Mouse (Mus musculus) limb, embryonic 14.5 days (tissue): ENCODE results near the gene Tymp. TPM values are rescaled to one million over a fixed set of nuclear protein-coding genes. Genes with fewer than 3 reads are reported as not detected.

ENCODE experiments used
- ATAC-seq: fragments of 200-750 bp; cut with Nextera tagmentation; 2 replicates; pipeline ENCODE4 v1.8.0; 2017; ENCODE audit warnings: low read depth, moderate number of reproducible peaks, moderate TSS enrichment; ENCODE audit not compliant: low FRiP score
- DNase-seq: peaks from one replicate; pipeline ENCODE4 v3.0.0-alpha.2; 2015; ENCODE audit warnings: low spot score
- H3K27ac ChIP-seq: fragments of 300-500 bp; sonication (generic); replicated peaks from 2 replicates; pipeline ENCODE4 v1.5.1; 2014; ENCODE audit warnings: low read depth, mild to moderate bottlenecking, low read length, moderate library complexity, mixed read lengths
- H3K27me3 ChIP-seq: fragments of 300-500 bp; sonication (generic); 2 replicates; pipeline ENCODE4 v1.6.1; 2014; ENCODE audit warnings: low read length, mixed read lengths; ENCODE audit not compliant: control insufficient read depth, insufficient read depth
- H3K36me3 ChIP-seq: fragments of 300-500 bp; sonication (generic); 2 replicates; pipeline ENCODE4 v1.6.1; 2014; ENCODE audit warnings: mild to moderate bottlenecking, low read length, moderate library complexity, mixed read lengths; ENCODE audit not compliant: control insufficient read depth, insufficient read depth
- H3K4me1 ChIP-seq: fragments of 300-500 bp; sonication (generic); 2 replicates; pipeline ENCODE4 v1.6.1; 2014; ENCODE audit warnings: antibody characterized with exemption, low read length, mixed read lengths; ENCODE audit not compliant: control insufficient read depth, insufficient read depth
- H3K4me2 ChIP-seq: fragments of 300-500 bp; sonication (generic); replicated peaks from 2 replicates; pipeline ENCODE4 v1.6.1; 2014; ENCODE audit warnings: low read depth, mild to moderate bottlenecking, low read length, moderate library complexity; ENCODE audit not compliant: severe bottlenecking
- H3K4me3 ChIP-seq: fragments of 300-500 bp; sonication (generic); replicated peaks from 2 replicates; pipeline ENCODE4 v1.5.1; 2014; ENCODE audit warnings: low read length
- H3K9ac ChIP-seq: fragments of 300-500 bp; sonication (generic); 2 replicates; pipeline ENCODE4 v1.6.1; 2014; ENCODE audit warnings: mild to moderate bottlenecking, low read depth, low read length, moderate library complexity; ENCODE audit not compliant: severe bottlenecking
- H3K9me3 ChIP-seq: fragments of 300-500 bp; sonication (generic); 2 replicates; pipeline ENCODE4 v1.6.1; 2016; ENCODE audit warnings: low read length; ENCODE audit not compliant: control insufficient read depth
- POLR2A ChIP-seq: fragments of 200-500 bp; IDR thresholded peaks from 2 replicates; pipeline ENCODE4 v1.8.0; 2012; ENCODE audit warnings: inconsistent platforms, mild to moderate bottlenecking, moderate library complexity, borderline replicate concordance; ENCODE audit not compliant: insufficient read depth, insufficient read length; ENCODE audit errors: extremely low read depth
- WGBS: fragments of 180-500 bp; shearing (Covaris S2); extraction: QIAGEN DNeasy Blood & Tissue Kit; methylation state at CpG from one replicate; pipeline ENCODE4 v1.1.7; 2014; 5-methylcytosine and 5-hydroxymethylcytosine counted together
- polyA plus RNA-seq, 2 experiments: library from polyadenylated mRNA; depleted of rRNA in 1 of 2; stranded (reverse) in 1 of 2; unstranded in 1 of 2; fragments of >200 nt; fragmentation: Nextera tagmentation in 1 of 2; extraction: Ambion mirVana in 1 of 2; gene quantifications; 2 replicates each; pipeline versions ENCODE4 v1.2.1 to v1.2.3; 2012 to 2014

Gene Tymp
- polyA plus RNA-seq, 2 experiments: 1.3 to 2.0 TPM

DNA sequence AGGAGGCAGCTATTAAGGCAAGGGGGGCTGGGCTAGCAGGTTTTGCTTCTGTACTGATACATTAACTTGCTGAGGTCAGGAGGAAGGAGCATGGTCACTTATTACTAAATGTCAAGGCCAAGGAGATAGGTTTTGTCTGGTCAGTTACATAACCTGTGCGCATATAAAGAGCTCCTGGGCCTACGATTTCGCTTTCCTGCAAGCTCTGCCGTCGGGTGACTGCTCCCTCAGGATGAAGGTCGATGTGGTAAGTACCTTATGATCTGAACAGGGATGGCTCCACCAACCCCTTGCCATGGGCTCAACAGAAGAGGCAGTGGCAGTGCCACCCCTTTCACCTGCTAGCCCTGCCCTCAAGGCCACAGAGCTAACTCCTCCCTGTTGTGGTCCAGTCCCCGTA lies 42.6 kb downstream of the Tymp start, which contains the start of gene Miox:
TSS of gene Miox (plus strand) at position 128 of the 400 bp plus-strand sequence.
- no peaks in the 10 kb centered on the region for H3K36me3 ChIP-seq
- DNase-seq (no peak), ATAC-seq (no peak)
- no peaks in the 10 kb centered on the region for H3K27me3 ChIP-seq
- H3K27ac ChIP-seq: no peak within 1 kb of the TSS
- WGBS: 89% methylated on average over 7 of the region's 7 CpGs
- no peaks in the 10 kb centered on the region for H3K4me1 ChIP-seq
- no peak for TF ChIP-seq POLR2A
- no peak within 1 kb of the TSS for H3K4me2 ChIP-seq
- H3K9me3 ChIP-seq: no peaks in the 10 kb centered on the region
- no peak within 1 kb of the TSS for H3K9ac ChIP-seq
- H3K4me3 ChIP-seq: no peak within 1 kb of the TSS

DNA sequence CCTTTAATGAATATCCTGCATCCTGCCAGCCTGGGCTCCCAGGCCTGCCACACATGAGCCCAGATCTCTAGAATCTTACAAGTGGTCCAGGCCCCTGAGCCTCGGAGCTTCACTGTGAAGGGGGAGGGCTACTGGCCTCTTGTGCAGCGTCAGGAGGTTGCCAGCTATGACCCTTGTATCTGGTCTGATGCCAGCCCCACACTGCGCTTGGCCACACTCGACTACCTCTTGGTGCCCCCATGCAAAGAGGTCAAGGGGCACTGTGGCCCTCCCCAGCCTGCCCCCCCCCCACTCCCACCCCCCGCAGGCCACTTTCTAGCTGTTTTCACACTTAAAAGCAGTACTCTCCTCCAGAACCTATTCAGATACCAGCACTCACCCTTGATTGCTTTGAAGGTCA lies 50.4 kb downstream of the Tymp start:
- Histone ChIP-seq H3K4me3 (no peak overlapping the region), H3K4me2 (no peak overlapping the region), H3K36me3 (no peaks in the 10 kb centered on the region), H3K9me3 (no peaks in the 10 kb centered on the region), H3K4me1 (peaks cover 7% of the 10 kb centered on the region; the same call in 1 of the 2 replicates), H3K9ac (no peak overlapping the region), H3K27me3 (no peaks in the 10 kb centered on the region), H3K27ac (no peak overlapping the region)
- no peak for ATAC-seq
- 50% methylated on average over 5 of the region's 5 CpGs for WGBS
- TF ChIP-seq POLR2A: no peak
- DNase-seq: no peak

DNA sequence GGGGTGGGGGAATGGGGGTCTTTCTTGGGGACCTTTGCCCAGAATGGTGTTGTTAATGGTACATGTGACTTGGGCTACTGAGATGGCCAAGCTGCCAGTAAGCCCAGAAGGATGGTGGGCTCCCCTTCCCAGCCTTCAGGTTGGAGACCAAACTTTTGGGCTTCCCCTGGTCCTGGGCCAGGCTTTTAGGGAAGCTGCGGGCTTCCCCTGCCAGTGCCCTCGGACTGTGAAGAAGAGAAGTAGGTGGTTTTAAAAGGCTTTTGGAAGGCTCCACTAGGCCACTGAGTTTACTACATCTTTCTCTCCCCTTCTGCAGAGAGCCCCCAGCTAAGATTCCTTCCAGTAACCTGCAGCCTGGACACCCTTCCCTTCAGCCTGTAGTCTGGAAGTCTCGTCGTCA lies 53.2 kb downstream of the Tymp start:
- H3K9ac ChIP-seq: no peak overlapping the region
- DNase-seq: no peak
- no peak overlapping the region for H3K27ac ChIP-seq
- H3K4me1 ChIP-seq: peaks cover 7% of the 10 kb centered on the region; the same call in 1 of the 2 replicates
- H3K4me3 ChIP-seq: no peak overlapping the region
- WGBS: 86% methylated on average over 4 of the region's 4 CpGs
- no peak overlapping the region for H3K4me2 ChIP-seq
- H3K27me3 ChIP-seq: no peaks in the 10 kb centered on the region
- no peaks in the 10 kb centered on the region for H3K9me3 ChIP-seq
- ATAC-seq: no peak
- TF ChIP-seq POLR2A: no peak
- no peaks in the 10 kb centered on the region for H3K36me3 ChIP-seq

DNA sequence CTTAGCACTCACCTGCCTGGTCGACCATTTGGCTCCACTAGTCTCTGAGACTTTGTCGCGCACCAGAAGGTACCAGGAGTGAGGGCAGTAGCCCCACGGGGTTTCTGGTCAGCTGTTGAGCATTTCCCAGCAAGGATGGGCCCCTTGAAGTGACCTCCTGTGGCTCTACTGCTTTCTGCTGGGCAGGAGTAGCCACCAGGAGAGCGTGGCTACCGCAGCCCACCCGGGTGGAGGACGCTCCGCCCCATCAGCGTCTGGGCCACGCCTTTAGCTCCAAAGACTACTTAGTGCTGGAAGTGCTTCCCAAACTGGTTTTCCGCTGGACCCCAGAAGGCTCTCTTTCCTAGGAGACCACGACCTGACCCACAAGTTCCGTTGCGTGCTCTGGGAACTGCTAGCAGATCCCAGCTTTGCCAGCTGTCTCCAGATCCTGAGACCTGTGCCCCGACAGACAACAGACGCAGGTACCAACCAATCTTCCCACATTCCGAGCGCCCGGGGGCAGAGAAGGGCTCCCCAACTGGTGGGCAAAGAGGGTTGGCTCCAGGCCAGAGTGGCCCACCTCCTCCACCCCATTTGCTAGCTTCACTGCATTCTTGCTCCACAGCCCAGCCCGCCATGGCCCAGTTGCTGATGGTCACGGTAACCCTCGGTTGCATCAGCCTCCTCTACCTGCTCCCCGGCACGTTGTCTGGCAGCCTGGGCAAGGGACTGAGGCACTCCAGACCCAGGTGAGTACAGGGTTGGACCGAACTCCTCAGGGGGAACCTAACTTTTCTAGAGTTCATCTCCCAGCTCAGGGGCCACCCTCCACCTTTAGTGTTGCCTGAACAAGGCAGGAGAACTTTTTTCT lies 53.9 kb downstream of the Tymp start, which contains the start of gene Adm2:
TSS of gene Adm2 (plus strand) at position 51 of the 853 bp plus-strand sequence.
- no peak for ATAC-seq
- 4% methylated on average over 26 of the region's 26 CpGs for WGBS
- peak within 1 kb of the TSS; percentile 29; the same call in 1 of the 2 replicates for H3K9ac ChIP-seq

More for the DNA sequence above, 53.9 kb downstream of the Tymp start, which contains the start of gene Adm2:
- no peak for TF ChIP-seq POLR2A
- no peaks in the 10 kb centered on the region for H3K36me3 ChIP-seq
- no peaks in the 10 kb centered on the region for H3K9me3 ChIP-seq
- H3K4me1 ChIP-seq: peaks cover 7% of the 10 kb centered on the region; the same call in 1 of the 2 replicates
- peak within 1 kb of the TSS; percentile 21 for H3K4me3 ChIP-seq
- peak within 1 kb of the TSS; percentile 41 for H3K4me2 ChIP-seq
- no peak within 1 kb of the TSS for H3K27ac ChIP-seq
- no peak for DNase-seq
- H3K27me3 ChIP-seq: no peaks in the 10 kb centered on the region

Other genes starting within 250 kb of the Tymp start
- 38.1 and 49.4 TPM in 2 replicates for gene Hdac10, start 248.3 kb downstream of the Tymp start, polyA plus RNA-seq (2012; rRNA removed)
- 18.7 and 21.8 TPM in 2 replicates for gene Hdac10, start 248.3 kb downstream of the Tymp start, polyA plus RNA-seq (2014; fragmentation: Nextera tagmentation; extraction: Ambion mirVana)
- 13.7 and 14.9 TPM in 2 replicates for gene Mapk12, start 236.3 kb downstream of the Tymp start, polyA plus RNA-seq (2012; rRNA removed)
- 5.0 and 8.3 TPM in 2 replicates for gene Mapk12, start 236.3 kb downstream of the Tymp start, polyA plus RNA-seq (2014; fragmentation: Nextera tagmentation; extraction: Ambion mirVana)
- gene Mapk11, start 227.4 kb downstream of the Tymp start, polyA plus RNA-seq (2012; rRNA removed): 13.4 and 15.9 TPM in 2 replicates
- 7.0 and 7.3 TPM in 2 replicates for gene Mapk11, start 227.4 kb downstream of the Tymp start, polyA plus RNA-seq (2014; fragmentation: Nextera tagmentation; extraction: Ambion mirVana)
- 212 and 268 TPM in 2 replicates for gene Plxnb2, start 196.3 kb downstream of the Tymp start, polyA plus RNA-seq (2012; rRNA removed)
- gene Plxnb2, start 196.3 kb downstream of the Tymp start, polyA plus RNA-seq (2014; fragmentation: Nextera tagmentation; extraction: Ambion mirVana): 170 and 183 TPM in 2 replicates
- gene Dennd6b, start 180.5 kb downstream of the Tymp start, polyA plus RNA-seq (2012; rRNA removed): 39.2 and 53.6 TPM in 2 replicates
- gene Dennd6b, start 180.5 kb downstream of the Tymp start, polyA plus RNA-seq (2014; fragmentation: Nextera tagmentation; extraction: Ambion mirVana): 12.7 and 14.0 TPM in 2 replicates
- gene Ppp6r2, start 165.5 kb downstream of the Tymp start, polyA plus RNA-seq (2012; rRNA removed): 59.0 and 71.5 TPM in 2 replicates
- 28.3 and 31.7 TPM in 2 replicates for gene Ppp6r2, start 165.5 kb downstream of the Tymp start, polyA plus RNA-seq (2014; fragmentation: Nextera tagmentation; extraction: Ambion mirVana)
- 154 and 170 TPM in 2 replicates for gene Sbf1, start 61.7 kb downstream of the Tymp start, polyA plus RNA-seq (2012; rRNA removed)
- gene Sbf1, start 61.7 kb downstream of the Tymp start, polyA plus RNA-seq (2014; fragmentation: Nextera tagmentation; extraction: Ambion mirVana): 65.1 and 72.3 TPM in 2 replicates
- 0.74 and 1.0 TPM in 2 replicates for gene Adm2, start 54.3 kb downstream of the Tymp start, polyA plus RNA-seq (2012; rRNA removed)
- gene Adm2, start 54.3 kb downstream of the Tymp start, polyA plus RNA-seq (2014; fragmentation: Nextera tagmentation; extraction: Ambion mirVana): 0.52 TPM in 1 of 2 replicates, not detected in the other
- not detected in 2 replicates for gene Miox, start 42.6 kb downstream of the Tymp start, polyA plus RNA-seq (2012; rRNA removed)
- not detected in 2 replicates for gene Miox, start 42.6 kb downstream of the Tymp start, polyA plus RNA-seq (2014; fragmentation: Nextera tagmentation; extraction: Ambion mirVana)
- gene Lmf2, start 21.4 kb downstream of the Tymp start, polyA plus RNA-seq (2012; rRNA removed): 55.7 and 74.0 TPM in 2 replicates
- 49.1 and 53.6 TPM in 2 replicates for gene Lmf2, start 21.4 kb downstream of the Tymp start, polyA plus RNA-seq (2014; fragmentation: Nextera tagmentation; extraction: Ambion mirVana)
- gene Ncaph2, start 21.3 kb downstream of the Tymp start, polyA plus RNA-seq (2012; rRNA removed): 153 and 209 TPM in 2 replicates
- 145 and 160 TPM in 2 replicates for gene Ncaph2, start 21.3 kb downstream of the Tymp start, polyA plus RNA-seq (2014; fragmentation: Nextera tagmentation; extraction: Ambion mirVana)
- 19.8 and 27.2 TPM in 2 replicates for gene Sco2, start 3.2 kb downstream of the Tymp start, polyA plus RNA-seq (2012; rRNA removed)
- gene Sco2, start 3.2 kb downstream of the Tymp start, polyA plus RNA-seq (2014; fragmentation: Nextera tagmentation; extraction: Ambion mirVana): 7.5 and 10.3 TPM in 2 replicates
- 0.24 and 0.62 TPM in 2 replicates for gene Odf3b, start 2.2 kb upstream of the Tymp start, polyA plus RNA-seq (2012; rRNA removed)
- 0.67 and 0.72 TPM in 2 replicates for gene Odf3b, start 2.2 kb upstream of the Tymp start, polyA plus RNA-seq (2014; fragmentation: Nextera tagmentation; extraction: Ambion mirVana)
- 0.03 TPM in 1 of 2 replicates, not detected in the other for gene Klhdc7b, start 7.9 kb upstream of the Tymp start, polyA plus RNA-seq (2012; rRNA removed)
- gene Klhdc7b, start 7.9 kb upstream of the Tymp start, polyA plus RNA-seq (2014; fragmentation: Nextera tagmentation; extraction: Ambion mirVana): not detected in 2 replicates
- not detected in 2 replicates for gene Syce3, start 33.5 kb upstream of the Tymp start, polyA plus RNA-seq (2012; rRNA removed)
- not detected in 2 replicates for gene Syce3, start 33.5 kb upstream of the Tymp start, polyA plus RNA-seq (2014; fragmentation: Nextera tagmentation; extraction: Ambion mirVana)
- gene Cpt1b, start 48.8 kb upstream of the Tymp start, polyA plus RNA-seq (2012; rRNA removed): 3.7 and 4.4 TPM in 2 replicates
- gene Cpt1b, start 48.8 kb upstream of the Tymp start, polyA plus RNA-seq (2014; fragmentation: Nextera tagmentation; extraction: Ambion mirVana): 0.57 and 0.63 TPM in 2 replicates
- 0.96 and 1.8 TPM in 2 replicates for gene C730034F03Rik, start 52.5 kb upstream of the Tymp start, polyA plus RNA-seq (2012; rRNA removed)
- gene C730034F03Rik, start 52.5 kb upstream of the Tymp start, polyA plus RNA-seq (2014; fragmentation: Nextera tagmentation; extraction: Ambion mirVana): 1.4 and 2.4 TPM in 2 replicates
- 0.40 and 0.47 TPM in 2 replicates for gene Gm44502, start 52.7 kb upstream of the Tymp start, polyA plus RNA-seq (2012; rRNA removed)
- not detected in 2 replicates for gene Gm44502, start 52.7 kb upstream of the Tymp start, polyA plus RNA-seq (2014; fragmentation: Nextera tagmentation; extraction: Ambion mirVana)
- gene Chkb, start 52.9 kb upstream of the Tymp start, polyA plus RNA-seq (2012; rRNA removed): 72.6 and 79.0 TPM in 2 replicates
- 45.6 and 46.9 TPM in 2 replicates for gene Chkb, start 52.9 kb upstream of the Tymp start, polyA plus RNA-seq (2014; fragmentation: Nextera tagmentation; extraction: Ambion mirVana)
- gene Mapk8ip2, start 76.9 kb upstream of the Tymp start, polyA plus RNA-seq (2012; rRNA removed): 2.5 and 2.6 TPM in 2 replicates
- 0.99 and 1.5 TPM in 2 replicates for gene Mapk8ip2, start 76.9 kb upstream of the Tymp start, polyA plus RNA-seq (2014; fragmentation: Nextera tagmentation; extraction: Ambion mirVana)
- gene Arsa, start 100.4 kb upstream of the Tymp start, polyA plus RNA-seq (2012; rRNA removed): 30.7 and 38.5 TPM in 2 replicates
- gene Arsa, start 100.4 kb upstream of the Tymp start, polyA plus RNA-seq (2014; fragmentation: Nextera tagmentation; extraction: Ambion mirVana): 18.3 and 21.7 TPM in 2 replicates
- gene Shank3, start 122.6 kb upstream of the Tymp start, polyA plus RNA-seq (2012; rRNA removed): 18.4 and 25.1 TPM in 2 replicates
- gene Shank3, start 122.6 kb upstream of the Tymp start, polyA plus RNA-seq (2014; fragmentation: Nextera tagmentation; extraction: Ambion mirVana): 2.4 and 2.7 TPM in 2 replicates
- gene Acr, start 191.3 kb upstream of the Tymp start, polyA plus RNA-seq (2012; rRNA removed): 1.4 and 2.5 TPM in 2 replicates
- 0.21 and 0.61 TPM in 2 replicates for gene Acr, start 191.3 kb upstream of the Tymp start, polyA plus RNA-seq (2014; fragmentation: Nextera tagmentation; extraction: Ambion mirVana)
- 69.2 and 69.6 TPM in 2 replicates for gene Rabl2, start 214.9 kb upstream of the Tymp start, polyA plus RNA-seq (2012; rRNA removed)
- gene Rabl2, start 214.9 kb upstream of the Tymp start, polyA plus RNA-seq (2014; fragmentation: Nextera tagmentation; extraction: Ambion mirVana): 42.4 and 51.1 TPM in 2 replicates